Mouse (Mus musculus): ENCODE data around the gene Platr17. TPM values are rescaled to one million over a fixed set of nuclear protein-coding genes. Genes with fewer than 3 reads are reported as not detected.

Platr17 gene
- polyA plus RNA-seq, 1 experiment from 2014 or later = 0.55 TPM

DNA sequence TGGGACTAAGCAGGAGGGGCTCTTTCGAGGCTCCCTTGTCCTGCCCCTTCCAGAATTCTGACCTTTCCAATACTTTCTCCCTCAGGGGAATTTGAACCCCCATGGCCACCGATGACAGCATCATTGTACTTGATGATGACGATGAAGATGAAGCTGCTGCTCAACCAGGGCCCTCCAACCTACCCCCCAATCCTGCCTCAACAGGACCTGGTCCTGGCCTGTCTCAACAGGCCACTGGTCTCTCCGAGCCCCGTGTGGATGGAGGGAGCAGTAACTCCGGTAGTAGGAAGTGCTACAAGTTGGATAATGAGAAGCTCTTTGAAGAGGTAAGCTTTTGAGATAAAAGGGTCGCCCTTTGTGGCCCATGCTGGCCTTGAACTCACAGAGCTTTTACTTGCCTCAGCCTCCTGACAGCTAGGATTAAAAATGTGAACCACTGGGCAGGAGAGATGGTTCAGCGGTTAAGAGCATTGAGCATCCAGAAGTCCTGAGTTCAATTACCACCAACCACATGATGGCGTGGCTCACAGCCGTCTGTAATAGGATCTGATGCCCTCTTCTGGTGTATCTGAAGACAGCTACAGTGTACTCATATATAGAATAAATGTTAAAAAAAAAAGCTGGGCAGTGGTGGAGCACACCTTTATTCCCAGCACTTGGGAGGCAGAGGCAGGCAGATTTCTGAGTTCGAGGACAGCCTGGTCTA, 5.6 kb downstream of the Platr17 start:
- peak overlapping the region; percentile 96 for H3K9ac ChIP-seq (replicated peaks; ENCODE audit: low read depth)
- peak overlapping the region; percentile 88 for H3K4me3 ChIP-seq (ENCODE audit: low read depth, low read length)
- H3K4me2 ChIP-seq (replicated peaks; ENCODE audit: low read depth, low read length) = peak overlapping the region; percentile 95
- DNase-seq (ENCODE audit: low spot score) (no peak), ATAC-seq (no peak)
- H3K4me1 ChIP-seq (ENCODE audit: insufficient read depth, low read depth, low read length) = peaks cover 9% of the 10 kb centered on the region
- TF ChIP-seq CTCF (IDR thresholded peaks at IDR 0.05) (peak; percentile 34), EP300 (IDR thresholded peaks at IDR 0.05) (no peak)
- no peaks in the 10 kb centered on the region for H3K9me3 ChIP-seq (ENCODE audit: low read length)
- peaks cover 26% of the 10 kb centered on the region; the same call in 1 of the 2 replicates for H3K36me3 ChIP-seq (ENCODE audit: insufficient read depth, low read length)
- peak overlapping the region; percentile 98 for H3K27ac ChIP-seq (ENCODE audit: low read length)
- WGBS = 42% methylated on average over 11 of the region's 11 CpGs
- H3K27me3 ChIP-seq (replicated peaks; ENCODE audit: insufficient read depth, low read length) = no peaks in the 10 kb centered on the region

DNA sequence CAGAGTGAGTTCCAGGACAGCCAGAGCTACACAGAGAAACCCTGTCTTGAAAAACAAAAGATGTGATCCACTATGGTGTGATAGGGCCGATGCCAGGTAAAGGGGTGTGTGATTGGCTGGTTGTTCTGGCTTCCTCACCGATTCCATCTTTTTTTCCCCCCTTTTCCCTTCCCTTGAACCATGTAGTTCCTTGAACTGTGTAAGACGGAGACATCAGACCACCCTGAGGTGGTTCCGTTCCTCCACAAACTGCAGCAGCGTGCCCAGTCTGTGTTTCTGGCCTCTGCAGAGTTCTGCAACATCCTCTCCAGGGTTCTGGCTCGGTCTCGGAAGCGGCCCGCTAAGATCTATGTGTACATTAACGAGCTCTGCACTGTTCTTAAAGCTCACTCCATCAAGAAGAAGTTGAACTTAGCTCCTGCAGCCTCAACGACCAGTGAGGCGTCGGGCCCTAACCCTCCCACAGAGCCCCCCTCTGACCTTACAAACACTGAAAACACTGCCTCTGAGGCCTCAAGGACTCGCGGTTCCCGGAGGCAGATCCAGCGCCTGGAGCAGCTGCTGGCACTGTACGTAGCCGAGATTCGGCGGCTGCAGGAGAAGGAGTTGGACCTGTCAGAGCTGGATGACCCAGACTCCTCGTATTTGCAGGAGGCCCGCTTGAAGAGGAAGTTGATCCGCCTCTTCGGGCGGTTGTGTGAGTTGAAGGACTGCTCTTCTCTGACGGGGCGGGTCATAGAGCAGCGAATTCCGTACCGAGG, 6.3 kb downstream of the Platr17 start:
- TF ChIP-seq CTCF (IDR thresholded peaks at IDR 0.05) (no peak), EP300 (IDR thresholded peaks at IDR 0.05) (no peak)
- Histone ChIP-seq H3K27ac (ENCODE audit: low read length) (no peak overlapping the region), H3K36me3 (ENCODE audit: insufficient read depth, low read length) (peaks cover 26% of the 10 kb centered on the region; the same call in 1 of the 2 replicates), H3K4me2 (replicated peaks; ENCODE audit: low read depth, low read length) (no peak overlapping the region), H3K4me1 (ENCODE audit: insufficient read depth, low read depth, low read length) (peaks cover 9% of the 10 kb centered on the region), H3K9me3 (ENCODE audit: low read length) (no peaks in the 10 kb centered on the region), H3K27me3 (replicated peaks; ENCODE audit: insufficient read depth, low read length) (no peaks in the 10 kb centered on the region), H3K9ac (replicated peaks; ENCODE audit: low read depth) (no peak overlapping the region), H3K4me3 (ENCODE audit: low read depth, low read length) (no peak overlapping the region)
- ATAC-seq = no peak
- WGBS = 81% methylated on average over 31 of the region's 31 CpGs
- no peak for DNase-seq (ENCODE audit: low spot score)

DNA sequence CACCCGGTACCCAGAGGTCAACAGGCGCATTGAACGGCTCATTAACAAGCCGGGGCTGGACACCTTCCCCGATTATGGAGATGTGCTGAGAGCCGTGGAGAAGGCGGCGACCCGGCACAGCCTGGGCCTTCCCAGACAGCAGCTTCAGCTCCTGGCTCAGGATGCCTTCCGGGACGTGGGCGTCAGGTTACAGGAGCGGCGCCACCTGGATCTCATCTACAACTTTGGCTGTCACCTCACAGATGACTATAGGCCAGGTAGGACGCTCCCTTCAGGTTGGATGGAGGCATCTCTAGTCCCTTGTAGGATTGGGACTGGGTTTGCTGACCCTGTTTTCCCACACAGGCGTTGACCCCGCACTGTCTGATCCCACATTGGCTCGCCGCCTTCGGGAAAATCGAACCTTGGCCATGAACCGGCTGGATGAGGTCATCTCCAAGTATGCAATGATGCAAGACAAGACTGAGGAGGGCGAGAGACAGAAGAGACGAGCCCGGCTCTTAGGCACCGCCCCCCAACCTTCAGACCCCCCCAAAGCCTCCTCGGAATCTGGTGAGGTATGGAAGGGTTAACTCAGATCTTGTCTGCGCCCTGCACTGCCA, 7.0 kb downstream of the Platr17 start:
- Histone ChIP-seq H3K9me3 (ENCODE audit: low read length) (no peaks in the 10 kb centered on the region), H3K27ac (ENCODE audit: low read length) (no peak overlapping the region), H3K36me3 (ENCODE audit: insufficient read depth, low read length) (peaks cover 26% of the 10 kb centered on the region; the same call in 1 of the 2 replicates), H3K4me3 (ENCODE audit: low read depth, low read length) (no peak overlapping the region), H3K27me3 (replicated peaks; ENCODE audit: insufficient read depth, low read length) (no peaks in the 10 kb centered on the region), H3K9ac (replicated peaks; ENCODE audit: low read depth) (no peak overlapping the region), H3K4me1 (ENCODE audit: insufficient read depth, low read depth, low read length) (peaks cover 9% of the 10 kb centered on the region), H3K4me2 (replicated peaks; ENCODE audit: low read depth, low read length) (no peak overlapping the region)
- ATAC-seq (no peak), DNase-seq (ENCODE audit: low spot score) (no peak)
- TF ChIP-seq CTCF (IDR thresholded peaks at IDR 0.05) (no peak), EP300 (IDR thresholded peaks at IDR 0.05) (no peak)
- WGBS = 88% methylated on average over 28 of the region's 28 CpGs

DNA sequence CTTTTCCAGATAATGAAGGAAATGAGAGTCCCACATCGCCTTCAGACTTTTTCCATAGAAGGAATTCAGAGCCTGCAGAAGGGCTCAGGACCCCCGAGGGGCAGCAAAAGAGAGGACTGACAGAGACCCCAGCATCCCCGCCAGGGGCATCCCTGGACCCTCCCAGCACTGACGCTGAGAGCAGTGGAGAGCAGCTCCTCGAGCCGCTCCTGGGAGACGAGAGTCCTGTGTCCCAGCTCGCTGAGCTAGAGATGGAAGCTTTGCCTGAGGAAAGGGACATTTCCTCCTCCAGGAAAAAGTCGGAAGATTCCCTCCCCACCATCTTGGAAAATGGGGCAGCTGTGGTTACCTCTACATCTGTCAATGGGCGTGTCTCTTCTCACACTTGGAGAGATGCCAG, 8.3 kb downstream of the Platr17 start:
- ATAC-seq (no peak), DNase-seq (ENCODE audit: low spot score) (no peak)
- H3K27me3 ChIP-seq (replicated peaks; ENCODE audit: insufficient read depth, low read length) = no peaks in the 10 kb centered on the region
- peaks cover 9% of the 10 kb centered on the region for H3K4me1 ChIP-seq (ENCODE audit: insufficient read depth, low read depth, low read length)
- H3K9me3 ChIP-seq (ENCODE audit: low read length) = no peaks in the 10 kb centered on the region
- H3K9ac ChIP-seq (replicated peaks; ENCODE audit: low read depth) = no peak overlapping the region
- TF ChIP-seq EP300 (IDR thresholded peaks at IDR 0.05) (no peak), CTCF (IDR thresholded peaks at IDR 0.05) (no peak)
- H3K4me2 ChIP-seq (replicated peaks; ENCODE audit: low read depth, low read length) = no peak overlapping the region
- no peak overlapping the region for H3K4me3 ChIP-seq (ENCODE audit: low read depth, low read length)
- H3K27ac ChIP-seq (ENCODE audit: low read length) = no peak overlapping the region
- H3K36me3 ChIP-seq (ENCODE audit: insufficient read depth, low read length) = peaks cover 26% of the 10 kb centered on the region; the same call in 1 of the 2 replicates
- WGBS = 86% methylated on average over 10 of the region's 10 CpGs

DNA sequence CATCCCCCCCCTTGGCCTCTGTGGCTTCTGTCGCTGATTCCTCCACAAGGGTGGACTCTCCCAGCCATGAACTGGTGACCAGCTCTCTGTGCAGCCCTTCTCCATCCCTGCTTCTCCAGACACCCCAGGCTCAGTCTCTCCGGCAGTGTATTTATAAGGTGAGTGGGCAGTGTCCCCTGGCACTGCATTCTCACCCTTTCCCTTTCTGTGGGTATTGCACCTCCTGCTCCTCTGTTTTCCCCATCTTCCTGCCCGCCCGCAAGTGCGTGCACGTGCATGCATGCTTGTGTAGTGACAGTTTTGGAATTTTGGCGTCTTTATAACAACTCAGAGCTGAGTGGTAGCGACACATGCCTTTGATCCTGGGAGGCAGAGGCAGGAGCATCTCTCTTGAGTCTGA, 9.0 kb downstream of the Platr17 start:
- 95% methylated on average over 8 of the region's 8 CpGs for WGBS

DNA sequence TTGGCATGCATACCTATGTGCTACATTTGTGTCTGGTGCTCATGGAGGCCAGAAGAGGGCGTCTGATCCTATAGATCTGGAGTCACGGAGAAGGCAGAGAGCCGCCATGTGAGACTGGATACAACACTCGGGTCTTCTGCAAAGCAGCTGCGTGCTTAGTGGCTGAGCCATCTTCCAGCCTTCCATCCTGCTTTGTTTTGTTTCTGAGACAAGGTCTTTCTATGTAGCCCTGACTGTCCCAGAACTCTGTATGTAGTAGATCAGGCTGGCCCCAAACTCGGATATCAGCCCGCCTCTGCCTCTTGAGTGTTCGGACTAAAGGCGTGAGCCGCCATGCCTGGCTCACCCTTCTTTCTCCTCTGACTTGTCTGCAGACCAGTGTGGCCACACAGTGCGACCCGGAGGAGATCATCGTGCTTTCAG, 10.0 kb downstream of the Platr17 start:
- DNase-seq (ENCODE audit: low spot score) = no peak
- peak; percentile 40; the same call in 1 of the 2 replicates for TF ChIP-seq CTCF (IDR thresholded peaks at IDR 0.05)
- no peak for TF ChIP-seq EP300 (IDR thresholded peaks at IDR 0.05)
- H3K36me3 ChIP-seq (ENCODE audit: insufficient read depth, low read length) = peaks cover 26% of the 10 kb centered on the region; the same call in 1 of the 2 replicates
- peak overlapping the region; percentile 81 for H3K27ac ChIP-seq (ENCODE audit: low read length)
- ATAC-seq = no peak
- 75% methylated on average over 13 of the region's 13 CpGs for WGBS
- 0 out of 2 replicates have a peak overlapping the region, but pooled peaks have one; percentile 63 for H3K4me3 ChIP-seq (ENCODE audit: low read depth, low read length)
- peaks cover 9% of the 10 kb centered on the region for H3K4me1 ChIP-seq (ENCODE audit: insufficient read depth, low read depth, low read length)
- no peak overlapping the region for H3K9ac ChIP-seq (replicated peaks; ENCODE audit: low read depth)
- no peaks in the 10 kb centered on the region for H3K9me3 ChIP-seq (ENCODE audit: low read length)
- no peak overlapping the region for H3K4me2 ChIP-seq (replicated peaks; ENCODE audit: low read depth, low read length)
- H3K27me3 ChIP-seq (replicated peaks; ENCODE audit: insufficient read depth, low read length) = no peaks in the 10 kb centered on the region

More for the DNA sequence above, 9.0 kb downstream of the Platr17 start:
- Histone ChIP-seq H3K4me2 (replicated peaks; ENCODE audit: low read depth, low read length) (no peak overlapping the region), H3K4me3 (ENCODE audit: low read depth, low read length) (no peak overlapping the region), H3K9me3 (ENCODE audit: low read length) (no peaks in the 10 kb centered on the region), H3K9ac (replicated peaks; ENCODE audit: low read depth) (no peak overlapping the region), H3K27ac (ENCODE audit: low read length) (no peak overlapping the region), H3K4me1 (ENCODE audit: insufficient read depth, low read depth, low read length) (peaks cover 9% of the 10 kb centered on the region), H3K36me3 (ENCODE audit: insufficient read depth, low read length) (peaks cover 26% of the 10 kb centered on the region; the same call in 1 of the 2 replicates), H3K27me3 (replicated peaks; ENCODE audit: insufficient read depth, low read length) (no peaks in the 10 kb centered on the region)
- no peak for DNase-seq (ENCODE audit: low spot score)
- TF ChIP-seq EP300 (IDR thresholded peaks at IDR 0.05) (no peak), CTCF (IDR thresholded peaks at IDR 0.05) (no peak)
- ATAC-seq = no peak
